Mouse (Mus musculus) thymus, postnatal 14 days (tissue): ENCODE results near the gene Trpv5.
A peak's percentile ranks its signal among the peaks of the same experiment; 100 is the strongest.

Experiments
- DNase-seq: peaks from one replicate; pipeline ENCODE4 v3.0.0; 2021

The Trpv5 gene

DNA sequence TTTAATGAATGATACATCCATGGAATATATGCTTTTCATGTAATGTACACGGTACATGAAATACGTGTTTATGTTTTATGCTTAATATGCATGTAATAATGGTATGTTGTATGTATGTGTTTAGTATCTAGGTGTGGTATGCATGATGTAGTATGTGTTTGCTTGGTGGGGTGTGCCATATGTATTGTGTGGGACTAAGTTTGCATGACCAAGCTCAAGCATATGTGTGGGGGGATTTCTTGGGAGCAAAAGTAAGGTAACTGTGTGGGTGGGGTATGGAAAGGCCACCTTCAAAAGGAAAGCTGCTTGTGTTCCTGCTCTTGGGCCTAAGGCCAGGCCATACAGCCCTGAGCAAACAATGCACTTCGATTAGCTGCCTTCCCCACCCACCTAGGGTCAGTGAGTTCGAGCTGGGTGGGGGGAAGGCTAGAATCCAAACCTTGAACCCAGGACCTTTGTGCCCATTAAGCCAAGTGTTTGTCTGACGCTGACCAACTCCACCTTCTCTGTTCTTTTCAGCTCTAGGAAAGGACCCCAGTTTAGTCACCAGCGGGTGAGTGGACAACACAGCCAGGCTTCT is 42.6 kb downstream of the Trpv5 start:
- DNase-seq: no peak

DNA sequence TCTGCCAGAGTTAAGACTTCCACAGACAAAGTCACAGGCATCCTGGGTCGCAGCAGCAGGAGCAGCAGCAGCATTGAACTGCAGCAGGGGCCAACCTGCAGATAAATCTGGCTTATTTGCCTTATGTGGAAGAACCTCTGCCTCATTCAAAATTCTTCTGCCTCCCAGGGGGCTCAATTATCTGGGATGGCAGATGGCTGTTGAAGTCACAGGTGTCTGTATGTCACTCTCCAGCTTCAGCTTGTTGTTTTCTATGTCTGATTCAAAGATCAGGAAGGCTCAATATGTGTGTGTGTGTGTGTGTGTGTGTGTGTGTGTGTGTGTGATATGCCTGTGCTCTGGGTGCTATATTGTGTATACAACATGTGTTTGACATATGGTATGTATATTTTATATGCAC is 43.2 kb downstream of the Trpv5 start:
- DNase-seq: no peak

- no peak for DNase-seq
Measured at GRCm38 (mm10) chr6:41636178-41636577, 44.4 kb downstream of the Trpv5 start, which contains the start of gene Trpv6. TSS of gene Trpv6 (minus strand) at chr6:41636405.

DNA sequence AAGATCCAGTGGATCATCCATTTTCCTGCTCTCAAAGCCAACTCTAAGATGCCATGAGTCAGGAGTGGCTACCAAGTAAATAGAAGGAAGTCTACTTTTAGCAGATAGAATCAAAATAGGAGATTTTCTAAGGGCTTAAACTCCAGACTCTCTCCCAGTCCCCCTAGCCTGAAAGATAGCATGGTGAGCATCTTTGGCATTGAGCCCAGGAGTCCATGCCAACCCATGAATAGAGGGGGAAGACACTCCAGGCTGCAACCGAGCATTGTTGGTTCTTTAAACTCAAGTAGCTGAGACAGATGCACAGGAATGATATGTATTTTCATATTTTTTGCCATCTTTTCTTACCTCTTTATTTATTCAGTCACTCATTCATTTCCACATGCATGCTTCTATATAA is 45.4 kb downstream of the Trpv5 start:
- DNase-seq: no peak

GRCm38 (mm10) chr6:41631549-41631948 is 49.0 kb downstream of the Trpv5 start:
- no peak for DNase-seq

DNA sequence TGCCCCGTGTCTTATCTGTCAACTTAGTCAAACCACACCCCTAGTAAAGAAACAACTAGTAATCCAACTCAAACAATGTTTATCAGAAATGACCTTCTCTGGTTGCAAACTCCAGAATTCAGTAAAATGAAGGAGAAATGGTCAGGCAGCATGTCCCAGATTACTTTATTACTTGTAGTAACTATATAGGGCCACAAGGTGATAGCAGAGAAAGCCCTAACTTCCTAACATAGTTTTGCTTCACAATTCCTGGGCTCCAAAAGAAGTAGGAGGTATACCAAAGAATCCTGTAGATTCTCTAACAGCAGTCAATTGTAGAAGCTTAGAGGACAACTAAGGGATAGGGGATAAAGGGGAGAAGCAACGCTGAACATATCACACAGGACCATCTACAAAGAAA is 49.8 kb downstream of the Trpv5 start:
- DNase-seq: no peak

GRCm38 (mm10) chr6:41628180-41628579 is 52.4 kb downstream of the Trpv5 start:
- no peak for DNase-seq

- peak; percentile 69 for DNase-seq
Measured at GRCm38 (mm10) chr6:41622661-41623060, 57.9 kb downstream of the Trpv5 start.

- no peak for DNase-seq
Measured at GRCm38 (mm10) chr6:41621241-41621990, 59.2 kb downstream of the Trpv5 start.

DNA sequence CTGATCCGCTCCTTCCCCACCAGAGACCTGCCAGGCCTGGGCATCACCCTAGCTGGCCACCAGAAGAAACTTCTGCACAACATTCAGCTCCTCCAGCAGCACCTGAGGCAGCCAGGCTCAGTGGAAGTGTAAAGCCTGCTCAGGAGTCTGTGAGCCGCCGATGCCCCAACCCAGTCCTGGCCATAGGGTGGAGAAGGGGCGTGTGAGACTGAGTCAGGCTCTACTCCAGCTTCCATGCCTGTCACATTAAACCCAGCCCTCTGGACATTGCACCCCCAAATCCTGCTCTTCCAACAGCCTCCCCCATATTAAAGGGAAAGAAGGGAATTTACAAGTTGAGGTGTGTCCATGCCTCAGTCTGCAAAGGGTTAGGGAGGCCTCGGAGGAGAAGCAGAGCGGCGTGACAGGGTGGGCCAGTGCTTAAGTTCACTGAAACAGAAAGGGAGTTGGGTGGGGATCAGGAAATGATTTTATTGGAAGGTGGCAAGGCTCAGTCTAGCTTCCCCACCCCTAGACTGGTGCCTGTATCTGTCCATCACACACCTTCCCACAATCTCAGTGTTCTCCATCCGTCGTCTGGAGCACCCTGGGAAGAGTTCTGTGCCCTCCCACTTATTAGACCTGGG is 60.3 kb downstream of the Trpv5 start:
- no peak for DNase-seq

GRCm38 (mm10) chr6:41607637-41608036 is 72.9 kb downstream of the Trpv5 start:
- peak; percentile 8 for DNase-seq

DNA sequence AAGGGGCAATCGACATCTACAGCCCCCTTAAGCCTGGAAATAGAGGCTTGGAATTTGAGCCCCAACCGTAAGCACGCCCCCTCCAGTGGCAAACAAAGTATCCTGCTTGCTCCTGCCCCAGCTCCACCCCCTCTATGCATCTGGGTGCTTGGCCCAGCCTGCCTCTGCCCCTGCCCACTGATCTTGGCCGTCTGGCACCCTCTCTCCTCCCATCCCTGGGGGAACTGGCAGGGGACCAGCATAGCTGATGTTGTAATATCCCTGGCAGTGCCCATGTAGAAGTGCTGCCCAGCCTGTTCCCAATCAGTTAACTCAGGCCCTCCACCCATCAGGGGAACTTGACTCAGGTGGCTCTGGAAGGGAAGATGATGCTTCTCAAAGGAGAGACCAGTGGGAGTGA is 74.4 kb downstream of the Trpv5 start:
- peak; percentile 68 for DNase-seq

GRCm38 (mm10) chr6:41605794-41606104 is 74.8 kb downstream of the Trpv5 start:
- no peak for DNase-seq

- peak; percentile 94 for DNase-seq
Measured at GRCm38 (mm10) chr6:41605061-41605793, 75.3 kb downstream of the Trpv5 start, which contains the start of gene Ephb6. TSS of gene Ephb6 (plus strand) at chr6:41605482.

GRCm38 (mm10) chr6:41604401-41605050 is 76.0 kb downstream of the Trpv5 start:
- peak; percentile 87 for DNase-seq
